Mouse (Mus musculus): ENCODE data around the gene Scyl3. TPM values are rescaled to one million over a fixed set of nuclear protein-coding genes. Genes with fewer than 3 reads are reported as not detected.

Gene Scyl3
- polyA plus RNA-seq, 1 experiment from 2014 or later, result 14.0 TPM

DNA sequence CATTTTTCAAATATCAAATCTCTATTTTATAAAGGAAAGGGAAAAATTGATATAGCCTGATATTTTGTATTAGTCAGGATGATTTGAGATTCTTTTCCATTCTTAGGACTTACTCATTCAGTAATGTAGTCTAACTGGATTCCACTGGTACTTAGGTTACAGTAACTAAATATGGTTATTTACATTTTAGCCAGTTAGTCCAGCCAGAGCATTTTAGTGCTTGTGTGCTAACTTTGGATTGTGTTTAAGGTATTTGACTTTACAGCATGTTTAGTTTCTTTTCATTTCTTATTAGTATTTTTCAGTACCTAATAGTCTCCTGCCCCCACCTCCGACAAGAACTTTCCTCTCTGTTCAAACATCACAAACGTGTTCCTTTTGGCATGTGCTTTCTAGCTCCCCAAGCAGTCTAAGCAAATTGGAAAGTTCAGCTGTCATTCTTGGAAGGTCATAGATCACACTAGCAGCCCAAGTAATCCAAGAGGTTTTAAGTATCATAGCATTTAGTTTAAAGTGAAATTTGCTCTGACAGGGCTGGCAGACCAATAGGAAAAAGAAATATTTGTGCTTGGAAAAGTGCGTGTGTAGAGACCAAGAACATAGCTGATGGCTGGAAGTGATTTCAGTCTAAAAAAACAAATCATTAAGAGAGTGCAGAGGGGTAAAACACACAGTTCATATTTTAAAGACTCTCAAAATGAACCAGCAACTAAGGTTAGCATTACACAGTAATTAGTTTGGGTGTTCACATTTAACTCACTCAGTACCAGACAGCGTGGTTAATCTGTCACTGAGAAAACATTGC lies 21.7 kb upstream of the Scyl3 start:
- Histone ChIP-seq H3K27ac (ENCODE audit: low read depth, low read length) (no peak overlapping the region), H3K4me3 (ENCODE audit: low read depth, low read length) (no peak overlapping the region), H3K4me2 (no peak overlapping the region), H3K36me3 (ENCODE audit: control insufficient read depth, insufficient read depth, low read length) (no peaks in the 10 kb centered on the region), H3K9me3 (replicated peaks; ENCODE audit: control insufficient read depth, low read length) (no peaks in the 10 kb centered on the region), H3K4me1 (ENCODE audit: control insufficient read depth, insufficient read depth, low read length) (no peaks in the 10 kb centered on the region), H3K27me3 (ENCODE audit: control insufficient read depth, insufficient read depth, low read length) (no peaks in the 10 kb centered on the region), H3K9ac (ENCODE audit: low read depth, low read length) (no peak overlapping the region)
- 54% methylated on average over 4 of the region's 4 CpGs for WGBS (ENCODE audit: insufficient replicate concordance)
- no peak for ATAC-seq (replicated peaks; ENCODE audit: insufficient number of reproducible peaks, low FRiP score, low TSS enrichment)

DNA sequence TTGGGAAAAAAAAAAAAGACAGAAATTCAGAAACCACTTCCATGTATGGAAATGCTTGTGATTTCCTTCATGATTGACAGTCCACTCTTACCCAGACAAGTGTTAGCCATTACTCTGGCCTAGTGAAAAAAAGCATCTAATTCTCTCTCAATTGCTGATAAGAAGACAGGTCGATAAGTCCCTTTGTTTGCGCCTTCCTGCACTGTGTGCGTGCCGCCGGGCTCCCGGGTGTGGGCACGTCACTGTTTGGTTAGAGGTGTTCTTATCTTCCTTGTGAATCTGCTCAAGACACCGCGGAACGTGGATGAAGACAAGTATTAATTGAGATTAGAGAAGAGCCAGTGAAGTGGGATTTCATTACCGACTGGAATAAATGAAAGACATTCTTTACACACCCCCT lies 20.5 kb upstream of the Scyl3 start:
- Histone ChIP-seq H3K9me3 (replicated peaks; ENCODE audit: control insufficient read depth, low read length) (no peaks in the 10 kb centered on the region), H3K36me3 (ENCODE audit: control insufficient read depth, insufficient read depth, low read length) (no peaks in the 10 kb centered on the region), H3K4me1 (ENCODE audit: control insufficient read depth, insufficient read depth, low read length) (no peaks in the 10 kb centered on the region), H3K9ac (ENCODE audit: low read depth, low read length) (no peak overlapping the region), H3K4me2 (no peak overlapping the region), H3K27me3 (ENCODE audit: control insufficient read depth, insufficient read depth, low read length) (no peaks in the 10 kb centered on the region), H3K27ac (ENCODE audit: low read depth, low read length) (no peak overlapping the region), H3K4me3 (ENCODE audit: low read depth, low read length) (no peak overlapping the region)
- 19% methylated on average over 11 of the region's 11 CpGs for WGBS (ENCODE audit: insufficient replicate concordance)
- no peak for ATAC-seq (replicated peaks; ENCODE audit: insufficient number of reproducible peaks, low FRiP score, low TSS enrichment)

DNA sequence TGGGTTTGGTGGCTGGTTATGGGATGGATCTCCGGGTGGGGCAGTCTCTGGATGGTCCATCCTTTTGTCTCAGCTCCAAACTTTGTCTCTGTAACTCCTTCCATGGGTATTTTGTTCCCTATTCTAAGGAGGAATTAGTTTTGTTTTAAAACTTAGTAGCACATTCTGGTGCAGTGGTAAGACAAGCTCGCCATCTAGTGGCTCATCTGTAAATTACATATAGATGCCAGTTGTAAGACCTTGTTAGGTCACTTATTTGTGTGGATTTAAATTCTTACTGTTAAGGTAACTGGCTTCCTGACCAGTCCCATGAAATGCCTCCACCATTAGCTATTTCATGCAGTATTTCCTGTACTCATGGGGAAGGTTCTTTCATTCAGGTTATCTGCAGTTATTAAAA lies 18.6 kb upstream of the Scyl3 start:
- no peaks in the 10 kb centered on the region for H3K9me3 ChIP-seq (replicated peaks; ENCODE audit: control insufficient read depth, low read length)
- ATAC-seq (replicated peaks; ENCODE audit: insufficient number of reproducible peaks, low FRiP score, low TSS enrichment), result no peak
- H3K27me3 ChIP-seq (ENCODE audit: control insufficient read depth, insufficient read depth, low read length), result no peaks in the 10 kb centered on the region
- no peak overlapping the region for H3K4me3 ChIP-seq (ENCODE audit: low read depth, low read length)
- no peaks in the 10 kb centered on the region for H3K4me1 ChIP-seq (ENCODE audit: control insufficient read depth, insufficient read depth, low read length)
- WGBS (ENCODE audit: insufficient replicate concordance), result 2% methylated on average over 2 of the region's 2 CpGs
- no peaks in the 10 kb centered on the region for H3K36me3 ChIP-seq (ENCODE audit: control insufficient read depth, insufficient read depth, low read length)
- H3K9ac ChIP-seq (ENCODE audit: low read depth, low read length), result no peak overlapping the region
- H3K4me2 ChIP-seq, result no peak overlapping the region
- H3K27ac ChIP-seq (ENCODE audit: low read depth, low read length), result no peak overlapping the region

DNA sequence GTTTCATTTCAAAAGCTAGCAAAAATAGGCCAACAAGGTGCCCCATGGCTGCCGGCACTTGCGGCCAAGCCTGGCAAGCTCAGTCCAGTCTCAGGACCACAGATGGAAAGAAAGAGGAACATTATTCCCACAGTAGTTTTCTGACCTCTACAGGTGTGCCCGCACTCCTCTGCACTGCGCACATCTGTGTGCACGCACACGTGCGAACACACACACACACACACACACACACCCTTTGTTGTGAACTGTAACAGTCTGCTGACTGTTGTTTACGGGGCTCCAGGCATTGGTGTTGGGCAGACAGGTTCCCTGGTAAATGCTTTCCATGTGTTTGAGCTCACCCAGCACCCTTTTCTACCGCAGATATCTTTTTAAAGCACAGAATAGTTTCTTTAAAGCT lies 18.1 kb upstream of the Scyl3 start:
- Histone ChIP-seq H3K4me2 (no peak overlapping the region), H3K4me3 (ENCODE audit: low read depth, low read length) (no peak overlapping the region), H3K9me3 (replicated peaks; ENCODE audit: control insufficient read depth, low read length) (no peaks in the 10 kb centered on the region), H3K27me3 (ENCODE audit: control insufficient read depth, insufficient read depth, low read length) (no peaks in the 10 kb centered on the region), H3K27ac (ENCODE audit: low read depth, low read length) (no peak overlapping the region), H3K36me3 (ENCODE audit: control insufficient read depth, insufficient read depth, low read length) (no peaks in the 10 kb centered on the region), H3K9ac (ENCODE audit: low read depth, low read length) (no peak overlapping the region), H3K4me1 (ENCODE audit: control insufficient read depth, insufficient read depth, low read length) (no peaks in the 10 kb centered on the region)
- 88% methylated on average over 9 of the region's 9 CpGs for WGBS (ENCODE audit: insufficient replicate concordance)
- ATAC-seq (replicated peaks; ENCODE audit: insufficient number of reproducible peaks, low FRiP score, low TSS enrichment), result no peak

DNA sequence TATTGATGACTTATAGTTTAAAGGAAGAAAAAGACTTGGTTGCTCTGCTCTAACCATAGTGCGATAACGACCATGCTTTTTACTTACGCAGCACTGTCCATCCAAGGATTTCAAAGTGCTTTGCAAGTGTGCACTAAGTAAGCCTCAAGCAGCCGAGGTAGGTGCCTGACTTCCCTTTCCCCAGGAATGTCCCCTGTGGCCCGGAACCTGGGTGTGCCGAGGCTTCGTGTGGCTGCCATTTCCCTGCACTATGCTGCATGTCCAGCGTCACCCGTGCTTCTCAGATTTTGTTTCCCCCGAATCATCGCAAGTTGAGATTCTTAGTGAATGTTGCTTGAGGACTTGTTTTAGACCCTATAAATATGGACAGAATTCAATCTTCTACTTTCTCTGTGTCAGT lies 16.9 kb upstream of the Scyl3 start:
- Histone ChIP-seq H3K4me3 (ENCODE audit: low read depth, low read length) (no peak overlapping the region), H3K36me3 (ENCODE audit: control insufficient read depth, insufficient read depth, low read length) (no peaks in the 10 kb centered on the region), H3K27me3 (ENCODE audit: control insufficient read depth, insufficient read depth, low read length) (no peaks in the 10 kb centered on the region), H3K4me2 (no peak overlapping the region), H3K9ac (ENCODE audit: low read depth, low read length) (no peak overlapping the region), H3K9me3 (replicated peaks; ENCODE audit: control insufficient read depth, low read length) (no peaks in the 10 kb centered on the region), H3K4me1 (ENCODE audit: control insufficient read depth, insufficient read depth, low read length) (no peaks in the 10 kb centered on the region), H3K27ac (ENCODE audit: low read depth, low read length) (no peak overlapping the region)
- 86% methylated on average over 11 of the region's 11 CpGs for WGBS (ENCODE audit: insufficient replicate concordance)
- no peak for ATAC-seq (replicated peaks; ENCODE audit: insufficient number of reproducible peaks, low FRiP score, low TSS enrichment)

DNA sequence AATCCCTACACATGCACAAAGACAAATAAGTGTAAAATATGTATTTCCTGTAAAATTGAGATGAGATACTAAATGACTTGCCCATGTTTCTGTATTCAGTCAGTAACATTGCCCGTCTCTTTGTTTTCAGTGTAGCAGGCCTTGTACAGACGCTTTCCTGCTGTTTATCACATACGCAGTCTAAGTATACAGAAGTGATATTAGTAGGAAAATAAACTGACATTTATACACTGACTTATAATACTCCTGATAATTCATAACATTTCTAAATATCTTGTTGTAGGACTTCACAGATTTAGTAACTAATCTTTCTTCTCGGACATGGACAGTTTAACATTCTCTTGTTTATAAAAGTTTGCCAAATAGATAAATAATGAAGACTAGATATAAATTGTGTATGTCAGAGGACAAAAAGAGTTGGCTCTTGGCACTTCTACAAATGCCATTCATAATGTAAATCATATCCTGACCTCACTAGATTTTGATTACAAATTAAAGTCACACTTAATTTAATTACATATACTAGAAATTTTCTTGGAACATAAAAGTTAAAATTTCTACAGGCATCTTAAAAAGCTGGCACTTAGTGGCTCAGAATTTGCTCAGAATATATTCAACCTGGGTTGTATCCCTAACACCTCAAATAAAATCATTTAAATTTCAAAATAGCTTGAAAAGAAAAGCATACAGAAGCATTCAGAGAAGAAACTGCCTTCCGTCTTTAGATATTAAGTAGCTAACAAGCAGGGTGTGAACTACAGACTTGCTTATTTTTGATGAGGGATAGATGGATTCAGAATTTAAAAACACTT lies 11.3 kb upstream of the Scyl3 start:
- Histone ChIP-seq H3K9ac (ENCODE audit: low read depth, low read length) (no peak overlapping the region), H3K27ac (ENCODE audit: low read depth, low read length) (no peak overlapping the region), H3K4me3 (ENCODE audit: low read depth, low read length) (no peak overlapping the region), H3K36me3 (ENCODE audit: control insufficient read depth, insufficient read depth, low read length) (no peaks in the 10 kb centered on the region), H3K27me3 (ENCODE audit: control insufficient read depth, insufficient read depth, low read length) (no peaks in the 10 kb centered on the region), H3K9me3 (replicated peaks; ENCODE audit: control insufficient read depth, low read length) (no peaks in the 10 kb centered on the region), H3K4me1 (ENCODE audit: control insufficient read depth, insufficient read depth, low read length) (no peaks in the 10 kb centered on the region), H3K4me2 (no peak overlapping the region)
- 86% methylated on average over 5 of the region's 5 CpGs for WGBS (ENCODE audit: insufficient replicate concordance)
- ATAC-seq (replicated peaks; ENCODE audit: insufficient number of reproducible peaks, low FRiP score, low TSS enrichment), result no peak

DNA sequence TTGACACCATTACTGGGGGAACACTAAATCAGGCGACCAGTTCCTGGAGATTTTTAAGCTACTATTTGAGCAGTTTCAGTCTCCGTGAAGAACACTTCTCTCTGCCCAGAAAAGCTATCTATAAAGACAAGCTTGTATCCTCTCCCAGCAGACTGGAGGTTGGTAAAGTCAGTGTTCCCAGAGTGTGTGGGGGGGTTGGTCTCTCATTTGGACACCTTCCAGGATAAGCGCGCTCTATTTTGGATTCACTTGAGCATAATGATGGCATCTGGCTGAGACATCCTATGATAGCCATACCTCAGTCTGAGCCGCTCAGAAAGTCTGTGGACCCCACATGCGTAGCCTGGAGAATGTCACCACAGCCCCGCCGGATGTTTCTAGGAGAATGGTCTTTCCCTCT lies 4.8 kb upstream of the Scyl3 start:
- Histone ChIP-seq H3K9me3 (replicated peaks; ENCODE audit: control insufficient read depth, low read length) (no peaks in the 10 kb centered on the region), H3K4me3 (ENCODE audit: low read depth, low read length) (no peak overlapping the region), H3K27me3 (ENCODE audit: control insufficient read depth, insufficient read depth, low read length) (no peaks in the 10 kb centered on the region), H3K4me1 (ENCODE audit: control insufficient read depth, insufficient read depth, low read length) (no peaks in the 10 kb centered on the region; the same call in 1 of the 2 replicates), H3K9ac (ENCODE audit: low read depth, low read length) (no peak overlapping the region), H3K27ac (ENCODE audit: low read depth, low read length) (no peak overlapping the region), H3K36me3 (ENCODE audit: control insufficient read depth, insufficient read depth, low read length) (no peaks in the 10 kb centered on the region), H3K4me2 (no peak overlapping the region)
- 82% methylated on average over 8 of the region's 8 CpGs for WGBS (ENCODE audit: insufficient replicate concordance)
- no peak for ATAC-seq (replicated peaks; ENCODE audit: insufficient number of reproducible peaks, low FRiP score, low TSS enrichment)

DNA sequence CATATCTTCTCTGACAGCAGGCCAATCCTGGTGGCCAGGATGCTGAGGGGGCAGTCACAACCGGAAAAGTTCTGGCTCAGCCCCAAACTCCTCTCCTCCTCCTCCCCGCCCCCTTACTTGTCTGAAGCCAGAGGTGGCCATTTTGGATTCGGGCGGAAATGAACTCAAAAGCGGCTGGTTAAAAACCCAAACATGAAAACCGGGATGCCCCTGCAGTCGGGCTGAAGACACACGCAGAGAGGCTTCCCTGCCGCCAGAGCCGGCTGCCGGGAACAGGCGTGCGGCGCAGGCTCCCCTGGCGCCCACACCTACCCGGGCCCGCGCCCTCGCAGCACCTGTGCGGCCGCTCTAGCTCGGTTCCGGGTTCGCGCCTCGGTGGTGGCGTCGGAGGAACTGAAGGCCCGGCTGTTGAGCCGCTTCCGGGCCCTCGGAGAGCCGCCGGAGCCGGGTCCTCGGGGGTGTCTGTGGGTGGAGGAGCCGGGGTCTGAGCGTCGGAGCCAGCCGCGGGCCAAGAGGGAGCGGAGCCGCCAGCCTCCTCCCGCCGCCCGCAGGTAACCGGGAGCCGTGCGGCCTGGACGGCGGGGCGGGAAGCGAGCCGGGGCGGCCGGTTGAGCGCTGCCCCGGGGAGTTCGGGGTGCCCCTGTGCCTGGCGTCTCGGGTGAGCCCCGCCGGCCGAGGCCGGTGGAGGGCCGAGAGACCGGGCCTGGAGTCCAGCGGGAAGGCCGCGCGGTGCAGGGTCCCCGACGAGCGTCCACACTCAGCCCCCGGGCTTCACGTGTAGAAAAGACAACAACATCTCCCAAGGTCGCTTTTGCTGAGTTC lies 947 bp downstream of the Scyl3 start:
- Histone ChIP-seq H3K4me1 (ENCODE audit: control insufficient read depth, insufficient read depth, low read length) (peaks cover 6% of the 10 kb centered on the region), H3K9me3 (replicated peaks; ENCODE audit: control insufficient read depth, low read length) (no peaks in the 10 kb centered on the region), H3K9ac (ENCODE audit: low read depth, low read length) (peak overlapping the region; percentile 96), H3K4me2 (peak overlapping the region; percentile 78), H3K27ac (ENCODE audit: low read depth, low read length) (peak overlapping the region; percentile 75), H3K36me3 (ENCODE audit: control insufficient read depth, insufficient read depth, low read length) (peaks cover 3% of the 10 kb centered on the region; the same call in 1 of the 2 replicates), H3K27me3 (ENCODE audit: control insufficient read depth, insufficient read depth, low read length) (no peaks in the 10 kb centered on the region), H3K4me3 (ENCODE audit: low read depth, low read length) (peak overlapping the region; percentile 99)
- ATAC-seq (replicated peaks; ENCODE audit: insufficient number of reproducible peaks, low FRiP score, low TSS enrichment), result peak; percentile 94
- WGBS (ENCODE audit: insufficient replicate concordance), result under 1% methylated on average over 77 of the region's 77 CpGs
